Mouse (Mus musculus): ENCODE measurements around the gene Gm7978. TPM values are rescaled to one million over a fixed set of nuclear protein-coding genes. Genes with fewer than 3 reads are reported as not detected.
"Not testable (repeated sequence)": the region's sequence is repeated elsewhere in the genome, so short reads cannot be mapped to it uniquely, and the experiment has no call there.

Gene Gm7978
- not detected in 2 replicates for polyA plus RNA-seq (2014; fragmentation: Nextera tagmentation; extraction: Ambion mirVana)

GRCm38 (mm10) chr5:95736073-95736472 is at the start of gene Gm7978:
Gm7978 (minus strand) TSS chr5:95736173.
- H3K36me3 ChIP-seq (ENCODE audit: control insufficient read depth, insufficient read depth, low read length); DNase-seq; H3K4me3 ChIP-seq (replicated peaks; ENCODE audit: low read depth, low read length): not testable (repeated sequence)

GRCm38 (mm10) chr5:95775690-95776089 is 39.7 kb upstream of the Gm7978 start, which contains the start of gene E330014E10Rik:
E330014E10Rik (plus strand) TSS chr5:95775990.
- not testable (repeated sequence) for H3K27me3 ChIP-seq (ENCODE audit: control insufficient read depth, insufficient read depth, low read length); H3K27ac ChIP-seq (replicated peaks; ENCODE audit: low read depth, low read length); H3K4me3 ChIP-seq (replicated peaks; ENCODE audit: low read depth, low read length); ATAC-seq (ENCODE audit: low FRiP score, low TSS enrichment); H3K9me3 ChIP-seq (ENCODE audit: control insufficient read depth, low read length); DNase-seq; H3K36me3 ChIP-seq (ENCODE audit: control insufficient read depth, insufficient read depth, low read length); H3K4me2 ChIP-seq (ENCODE audit: low read length); H3K9ac ChIP-seq (replicated peaks; ENCODE audit: low read length); H3K4me1 ChIP-seq (ENCODE audit: control insufficient read depth, insufficient read depth, low read length)
- WGBS, result no CpG with 5 or more reads among the region's 2 CpGs

More at GRCm38 (mm10) chr5:95736073-95736472, at the start of gene Gm7978:
- not testable (repeated sequence) for H3K9me3 ChIP-seq (ENCODE audit: control insufficient read depth, low read length); H3K4me1 ChIP-seq (ENCODE audit: control insufficient read depth, insufficient read depth, low read length); H3K4me2 ChIP-seq (ENCODE audit: low read length); H3K27me3 ChIP-seq (ENCODE audit: control insufficient read depth, insufficient read depth, low read length); H3K27ac ChIP-seq (replicated peaks; ENCODE audit: low read depth, low read length); ATAC-seq (ENCODE audit: low FRiP score, low TSS enrichment); H3K9ac ChIP-seq (replicated peaks; ENCODE audit: low read length)
- WGBS, result no CpG with 5 or more reads among the region's 1 CpGs

DNA sequence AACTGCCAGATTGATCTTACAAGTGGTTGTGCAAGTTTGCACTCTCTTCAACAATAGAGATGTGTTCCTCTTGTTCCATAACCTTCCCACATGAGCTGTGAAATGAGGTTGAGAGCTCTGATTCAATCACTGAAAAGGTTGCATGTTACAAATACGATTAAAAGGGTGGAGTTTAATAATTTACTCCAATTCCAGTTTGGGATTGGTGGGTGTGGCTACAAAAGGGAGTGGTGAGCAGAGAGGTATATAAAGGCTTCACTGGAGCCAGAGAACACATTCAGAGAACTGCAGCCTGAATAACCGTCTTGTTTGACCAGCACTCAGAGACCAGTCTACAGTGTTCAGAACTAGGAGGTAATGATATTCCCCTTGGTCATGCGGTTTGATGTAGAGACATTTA is 5.7 kb upstream of the Gm7978 start, which contains the start of gene Gm7982:
Gene Gm7982, plus strand, starts transcription at position 301 of the 400 bp plus-strand sequence.
- not testable (repeated sequence) for H3K4me2 ChIP-seq (ENCODE audit: low read length); H3K4me3 ChIP-seq (replicated peaks; ENCODE audit: low read depth, low read length); H3K9me3 ChIP-seq (ENCODE audit: control insufficient read depth, low read length); H3K27ac ChIP-seq (replicated peaks; ENCODE audit: low read depth, low read length); ATAC-seq (ENCODE audit: low FRiP score, low TSS enrichment); H3K27me3 ChIP-seq (ENCODE audit: control insufficient read depth, insufficient read depth, low read length); H3K9ac ChIP-seq (replicated peaks; ENCODE audit: low read length); H3K4me1 ChIP-seq (ENCODE audit: control insufficient read depth, insufficient read depth, low read length); DNase-seq; H3K36me3 ChIP-seq (ENCODE audit: control insufficient read depth, insufficient read depth, low read length)
- WGBS, result no CpG with 5 or more reads among the region's 3 CpGs

Other genes starting within 250 kb of the Gm7978 start
- not detected in 2 replicates for gene Gm3286, start 225.4 kb downstream of the Gm7978 start, polyA plus RNA-seq (2014; fragmentation: Nextera tagmentation; extraction: Ambion mirVana)
- gene Gm7971, start 141.3 kb downstream of the Gm7978 start, polyA plus RNA-seq (2014; fragmentation: Nextera tagmentation; extraction: Ambion mirVana), result not detected in 2 replicates
- not detected in 2 replicates for gene Gm7982, start 5.8 kb upstream of the Gm7978 start, polyA plus RNA-seq (2014; fragmentation: Nextera tagmentation; extraction: Ambion mirVana)
- not detected in 2 replicates for gene E330014E10Rik, start 39.8 kb upstream of the Gm7978 start, polyA plus RNA-seq (2014; fragmentation: Nextera tagmentation; extraction: Ambion mirVana)
- 0.32 TPM in 1 of 2 replicates, not detected in the other for gene Cxcl13, start 220.8 kb upstream of the Gm7978 start, polyA plus RNA-seq (2014; fragmentation: Nextera tagmentation; extraction: Ambion mirVana)

Data from midbrain, embryonic 14.5 days (tissue).